Mouse (Mus musculus) liver, adult 2 months (tissue): Measurements from ENCODE around the gene Phf23. TPM values are rescaled to one million over a fixed set of nuclear protein-coding genes. Genes with fewer than 3 reads are reported as not detected.

Experiments used
- DNase-seq: peaks from one replicate; pipeline ENCODE4 v3.0.0-alpha.2; 2011; ENCODE audit warnings: low read depth, low spot score; ENCODE audit errors: extremely low read depth
- H3K27ac ChIP-seq: fragments of 200-500 bp; replicated peaks from 2 replicates; pipeline ENCODE4 v1.5.1; 2012; ENCODE audit warnings: low read depth, mild to moderate bottlenecking, control low read depth, inconsistent platforms, low read length; ENCODE audit not compliant: insufficient read depth
- H3K27me3 ChIP-seq: fragments of 200-500 bp; 2 replicates; pipeline ENCODE4 v1.6.1; 2012; ENCODE audit warnings: mild to moderate bottlenecking, moderate library complexity, low read length, inconsistent platforms; ENCODE audit not compliant: control insufficient read depth, insufficient read depth
- H3K36me3 ChIP-seq: fragments of 200-500 bp; 2 replicates; pipeline ENCODE4 v1.6.1; 2012; ENCODE audit warnings: low read length, inconsistent platforms; ENCODE audit not compliant: control insufficient read depth, insufficient read depth
- H3K4me1 ChIP-seq: fragments of 200-500 bp; 2 replicates; pipeline ENCODE4 v1.6.1; 2011; ENCODE audit warnings: low read length; ENCODE audit not compliant: control insufficient read depth, insufficient read depth
- H3K4me3 ChIP-seq: fragments of 200-500 bp; 2 replicates; pipeline ENCODE4 v1.5.1; 2011; ENCODE audit warnings: low read depth, mild to moderate bottlenecking, control low read depth, low read length, moderate library complexity; ENCODE audit not compliant: insufficient read depth
- H3K79me2 ChIP-seq: fragments of 200-500 bp; 2 replicates; pipeline ENCODE4 v1.6.1; 2012; ENCODE audit warnings: inconsistent platforms, mild to moderate bottlenecking, low read length, moderate library complexity; ENCODE audit not compliant: control insufficient read depth, insufficient read depth
- H3K9ac ChIP-seq: fragments of 200-500 bp; 2 replicates; pipeline ENCODE4 v1.6.1; 2012; ENCODE audit warnings: low read depth, mild to moderate bottlenecking, control low read depth, inconsistent platforms, low read length
- CTCF ChIP-seq: fragments of 200-500 bp; IDR thresholded peaks from 2 replicates; pipeline ENCODE4 v1.5.1; 2011; ENCODE audit warnings: low read depth, low read length, control low read depth
- POLR2A ChIP-seq: fragments of 200-500 bp; IDR thresholded peaks from 2 replicates; pipeline ENCODE4 v1.6.1; 2011; ENCODE audit warnings: low read length, control low read depth; ENCODE audit not compliant: insufficient read depth; ENCODE audit errors: extremely low read depth
- WGBS: fragments of 180-500 bp; shearing (Covaris S2); methylation state at CpG from one replicate; pipeline ENCODE4 v1.1.7; 2018; 5-methylcytosine and 5-hydroxymethylcytosine counted together
- polyA plus RNA-seq: library from polyadenylated mRNA; depleted of rRNA; stranded (reverse); fragments of >200 nt; gene quantifications from 2 replicates; pipeline ENCODE4 v1.2.3, GENCODE M21; 2012
- total RNA-seq: library from RNA; depleted of rRNA; stranded (reverse); fragments of >200 nt; gene quantifications from 2 replicates; pipeline ENCODE4 v1.2.3, GENCODE M21; 2014

The Phf23 gene
- total and polyA plus RNA-seq, 2 experiments = 8.0 to 12.1 TPM

DNA sequence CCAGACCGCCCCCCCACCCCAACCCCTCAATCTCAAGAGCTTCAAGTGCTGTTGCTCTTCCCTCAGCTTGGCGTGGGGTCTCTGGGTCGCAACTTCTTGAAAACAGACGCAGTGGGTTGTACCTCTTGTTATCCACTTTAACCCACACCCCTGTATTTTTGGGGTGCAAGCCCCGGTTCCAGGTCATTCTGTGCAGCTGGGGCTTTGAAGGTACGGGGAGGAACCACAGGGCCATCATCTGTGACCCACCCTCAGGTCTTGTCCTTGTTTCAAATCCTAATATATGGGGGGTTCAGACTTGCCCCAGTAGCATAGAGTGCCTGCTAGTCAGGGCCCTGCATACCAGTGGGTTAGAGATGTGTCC lies 28.6 kb downstream of the Phf23 start:
- no peak for DNase-seq
- Histone ChIP-seq H3K4me3 (no peak overlapping the region; the same call in 1 of the 2 replicates), H3K27ac (no peak overlapping the region), H3K9ac (no peak overlapping the region), H3K36me3 (no peaks in the 10 kb centered on the region), H3K79me2 (no peaks in the 10 kb centered on the region), H3K27me3 (peaks cover 3% of the 10 kb centered on the region; the same call in 1 of the 2 replicates), H3K4me1 (0 out of 2 replicates have a peak, but pooled peaks cover under 1% of the 10 kb centered on the region)
- TF ChIP-seq CTCF (no peak), POLR2A (no peak)
- 44% methylated on average over 6 of the region's 6 CpGs for WGBS

DNA sequence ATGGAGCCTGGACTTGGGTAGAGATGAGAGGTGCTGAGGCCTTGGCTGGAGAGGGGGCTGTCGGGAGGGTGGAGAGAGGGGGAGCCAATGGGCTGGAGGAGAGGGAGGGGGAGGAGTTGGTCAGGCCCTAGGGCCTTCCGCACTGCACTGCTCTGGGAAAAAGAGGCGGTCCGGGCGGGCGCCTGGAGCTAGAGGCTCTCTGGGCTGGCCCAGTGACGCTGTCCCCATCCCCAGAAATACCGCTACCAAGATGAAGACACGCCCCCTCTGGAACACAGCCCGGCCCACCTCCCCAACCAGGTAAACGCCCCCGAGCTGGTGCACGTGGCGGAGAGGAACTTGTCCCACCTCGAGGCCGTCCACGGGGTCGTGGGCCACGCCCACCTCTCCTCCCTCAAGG lies 31.1 kb downstream of the Phf23 start:
- no peaks in the 10 kb centered on the region for H3K79me2 ChIP-seq
- H3K4me3 ChIP-seq = peak overlapping the region; percentile 22; the same call in 1 of the 2 replicates
- H3K4me1 ChIP-seq = 0 out of 2 replicates have a peak, but pooled peaks cover 2% of the 10 kb centered on the region
- H3K27me3 ChIP-seq = peaks cover 3% of the 10 kb centered on the region; the same call in 1 of the 2 replicates
- 17% methylated on average over 19 of the region's 19 CpGs for WGBS
- H3K36me3 ChIP-seq = no peaks in the 10 kb centered on the region
- TF ChIP-seq POLR2A (no peak), CTCF (no peak)
- no peak overlapping the region for H3K27ac ChIP-seq
- no peak overlapping the region for H3K9ac ChIP-seq
- no peak for DNase-seq

DNA sequence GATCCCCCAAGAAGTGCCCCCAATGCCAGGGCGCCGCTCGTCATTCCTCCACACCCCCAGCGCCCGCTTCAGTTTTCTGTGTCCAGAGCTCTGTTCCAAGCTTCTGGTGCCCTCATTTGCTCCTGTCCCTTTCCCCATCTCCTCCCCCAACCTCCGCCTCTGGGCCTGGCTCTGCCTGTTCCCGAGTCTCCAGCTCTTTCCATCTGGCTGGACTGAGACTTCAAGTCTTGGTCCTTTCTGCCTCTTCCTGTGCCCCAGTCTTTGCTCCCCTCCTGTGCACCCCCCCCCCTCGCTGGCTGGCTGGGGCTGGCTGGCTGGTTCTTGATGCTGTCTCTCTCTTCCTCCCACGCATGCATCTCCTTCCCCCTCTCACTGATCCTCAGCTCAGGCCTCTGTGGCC lies 31.8 kb downstream of the Phf23 start:
- H3K4me3 ChIP-seq = no peak overlapping the region
- H3K27ac ChIP-seq = no peak overlapping the region
- H3K9ac ChIP-seq = no peak overlapping the region
- no peaks in the 10 kb centered on the region for H3K79me2 ChIP-seq
- H3K27me3 ChIP-seq = peaks cover 3% of the 10 kb centered on the region; the same call in 1 of the 2 replicates
- no peak for TF ChIP-seq CTCF
- no peak for TF ChIP-seq POLR2A
- H3K4me1 ChIP-seq = 0 out of 2 replicates have a peak, but pooled peaks cover 2% of the 10 kb centered on the region
- H3K36me3 ChIP-seq = no peaks in the 10 kb centered on the region
- 77% methylated on average over 9 of the region's 9 CpGs for WGBS
- no peak for DNase-seq

GRCm38 (mm10) chr11:70028401-70029129 lies 33.0 kb downstream of the Phf23 start:
- H3K4me1 ChIP-seq = 0 out of 2 replicates have a peak, but pooled peaks cover 2% of the 10 kb centered on the region
- WGBS = 38% methylated on average over 12 of the region's 12 CpGs
- no peaks in the 10 kb centered on the region for H3K36me3 ChIP-seq
- H3K27ac ChIP-seq = no peak overlapping the region; the same call in 1 of the 2 replicates
- H3K27me3 ChIP-seq = peaks cover 3% of the 10 kb centered on the region; the same call in 1 of the 2 replicates
- no peaks in the 10 kb centered on the region for H3K79me2 ChIP-seq
- TF ChIP-seq POLR2A (no peak), CTCF (no peak)
- H3K4me3 ChIP-seq = no peak overlapping the region
- H3K9ac ChIP-seq = no peak overlapping the region
- DNase-seq = no peak

DNA sequence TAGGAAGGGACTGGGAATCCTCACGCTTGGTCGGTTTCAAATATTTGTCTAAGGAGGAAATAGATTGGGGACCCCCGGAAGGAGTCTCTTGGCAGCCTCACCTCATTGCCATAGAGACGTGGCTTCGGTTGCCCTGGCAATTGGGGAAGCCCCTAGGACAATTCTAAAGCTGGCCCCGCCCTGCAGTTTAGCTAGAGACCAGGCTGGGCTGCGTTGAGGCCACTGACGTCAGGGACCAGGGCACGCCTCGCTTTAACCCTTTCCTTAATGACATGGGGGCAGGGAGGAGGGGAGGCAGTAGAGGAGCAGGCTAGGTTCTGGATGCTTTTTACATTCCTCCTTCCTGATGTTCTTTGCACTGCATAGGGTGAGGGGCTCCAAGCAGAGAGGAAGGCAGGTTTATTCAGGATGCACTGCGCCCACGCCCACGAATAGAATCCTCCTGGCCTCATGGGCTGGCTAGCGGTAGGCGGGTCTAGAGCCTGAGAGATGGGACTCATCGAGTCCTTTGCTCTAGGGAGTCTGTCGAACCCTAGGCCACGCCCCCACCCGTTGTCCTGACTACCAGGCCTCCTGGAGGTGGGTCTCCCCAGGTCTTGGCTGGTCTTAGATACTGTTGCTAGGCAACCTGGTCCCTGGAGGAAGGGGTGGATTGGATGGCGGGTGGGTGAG lies 33.7 kb downstream of the Phf23 start:
- DNase-seq = no peak
- H3K9ac ChIP-seq = no peak overlapping the region
- H3K36me3 ChIP-seq = no peaks in the 10 kb centered on the region
- peaks cover 3% of the 10 kb centered on the region; the same call in 1 of the 2 replicates for H3K27me3 ChIP-seq
- no peak for TF ChIP-seq POLR2A
- no peak for TF ChIP-seq CTCF
- H3K4me3 ChIP-seq = no peak overlapping the region
- H3K4me1 ChIP-seq = 0 out of 2 replicates have a peak, but pooled peaks cover 2% of the 10 kb centered on the region
- no peaks in the 10 kb centered on the region for H3K79me2 ChIP-seq
- H3K27ac ChIP-seq = no peak overlapping the region
- WGBS = 18% methylated on average over 20 of the region's 20 CpGs
